Mouse (Mus musculus) heart, adult 11 months (tissue): ENCODE data around the gene Cyp4a12b.
"Not testable (repeated sequence)": the region's sequence is repeated elsewhere in the genome, so short reads cannot be mapped to it uniquely, and the experiment has no call there.

Experiments used
- DNase-seq: peaks from one replicate; pipeline ENCODE4 v3.0.0; 2022

The Cyp4a12b gene

GRCm38 (mm10) chr4:115411324-115411723, at the start of gene Cyp4a12b:
TSS of gene Cyp4a12b (plus strand) at chr4:115411624.
- not testable (repeated sequence) for DNase-seq

GRCm38 (mm10) chr4:115365624-115366023, 45.8 kb upstream of the Cyp4a12b start:
- DNase-seq = not testable (repeated sequence)

DNA sequence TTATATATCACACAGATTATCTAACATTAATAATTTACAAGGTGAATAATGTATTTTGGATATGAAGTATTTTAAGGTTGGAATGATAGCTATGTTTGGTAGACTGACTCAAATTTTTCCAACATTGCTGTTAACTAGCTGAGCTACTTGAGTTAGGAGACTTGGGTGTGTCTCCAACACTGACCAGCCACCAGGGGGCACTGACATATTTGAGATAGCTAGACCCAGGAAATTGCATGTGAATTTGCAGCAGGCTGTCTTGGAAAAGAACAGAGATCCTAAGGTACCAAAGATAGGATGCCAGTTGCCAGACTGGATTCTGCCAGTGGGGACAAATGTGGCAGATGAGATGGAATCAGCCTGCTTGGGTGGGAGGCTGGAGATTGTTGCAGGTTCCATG, 43.4 kb upstream of the Cyp4a12b start:
- peak; percentile 82 for DNase-seq

DNA sequence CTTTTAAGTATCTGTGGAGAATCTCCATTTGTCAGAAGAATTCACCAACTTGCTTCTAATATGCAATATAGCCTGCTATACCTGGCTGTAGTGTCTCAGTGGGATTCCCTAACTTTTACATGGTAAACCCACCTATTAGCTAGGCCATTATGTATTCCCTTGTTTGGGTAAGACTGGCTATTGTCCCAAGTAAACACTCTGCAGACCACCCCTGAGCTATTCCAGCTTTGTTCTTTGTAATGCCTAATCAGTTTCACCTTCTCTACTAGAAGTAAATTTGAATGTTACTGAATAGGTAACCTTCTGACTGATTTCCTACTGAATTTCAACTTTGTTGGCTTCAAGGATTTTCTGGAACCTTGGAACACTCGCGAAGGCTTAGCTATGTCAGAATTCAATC, 15.2 kb upstream of the Cyp4a12b start:
- DNase-seq = not testable (repeated sequence)

DNA sequence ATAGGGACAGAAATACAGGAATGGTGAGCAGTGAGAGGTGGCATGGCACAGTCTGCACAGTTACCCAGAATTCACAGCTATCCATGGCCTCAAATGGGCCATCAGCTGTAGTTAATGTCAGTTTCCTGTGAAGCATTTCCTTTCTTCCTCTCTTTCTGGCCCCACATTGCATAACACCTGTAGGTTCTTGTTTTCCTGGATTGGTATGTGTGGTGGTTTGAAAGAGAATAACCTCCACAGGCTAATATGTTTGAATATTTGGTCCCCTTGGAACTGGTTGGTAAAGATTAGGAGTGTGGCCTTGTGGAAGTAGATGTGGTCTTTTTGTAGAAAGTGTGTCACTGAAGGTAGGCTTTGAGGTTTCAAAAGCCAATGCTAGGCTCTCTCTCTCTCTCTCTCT, 14.5 kb upstream of the Cyp4a12b start:
- DNase-seq = not testable (repeated sequence)

DNA sequence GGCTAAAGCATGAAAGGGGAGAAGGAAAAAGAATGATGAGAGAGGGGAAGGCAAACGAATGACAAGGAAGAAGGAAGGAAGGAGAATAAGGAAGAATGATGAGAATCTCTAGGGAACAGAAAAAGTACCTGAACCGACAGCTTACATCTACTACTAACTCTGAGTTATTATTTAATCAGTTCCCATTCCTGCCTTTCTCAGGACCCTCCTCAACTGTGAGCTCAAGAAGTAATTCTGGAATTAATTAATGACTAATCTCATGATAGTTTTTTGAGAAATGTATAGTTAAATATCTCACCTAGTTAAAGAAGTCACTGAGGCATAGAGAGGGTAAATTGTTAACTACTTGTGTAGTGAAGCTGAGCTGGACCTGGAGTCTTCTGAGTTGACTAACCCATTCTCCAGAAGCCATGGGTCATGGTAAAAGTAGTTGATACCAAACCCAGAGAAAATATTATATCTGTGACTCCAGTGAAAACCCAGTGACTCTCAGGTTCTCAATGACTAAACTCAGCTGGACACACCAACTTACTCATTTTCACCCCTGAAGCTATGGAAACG, 39.2 kb downstream of the Cyp4a12b start:
- no peak for DNase-seq

GRCm38 (mm10) chr4:115452304-115452703, 40.9 kb downstream of the Cyp4a12b start, which contains the start of gene Cyp4a30b:
TSS of gene Cyp4a30b (plus strand) at chr4:115452604.
- DNase-seq = no peak

DNA sequence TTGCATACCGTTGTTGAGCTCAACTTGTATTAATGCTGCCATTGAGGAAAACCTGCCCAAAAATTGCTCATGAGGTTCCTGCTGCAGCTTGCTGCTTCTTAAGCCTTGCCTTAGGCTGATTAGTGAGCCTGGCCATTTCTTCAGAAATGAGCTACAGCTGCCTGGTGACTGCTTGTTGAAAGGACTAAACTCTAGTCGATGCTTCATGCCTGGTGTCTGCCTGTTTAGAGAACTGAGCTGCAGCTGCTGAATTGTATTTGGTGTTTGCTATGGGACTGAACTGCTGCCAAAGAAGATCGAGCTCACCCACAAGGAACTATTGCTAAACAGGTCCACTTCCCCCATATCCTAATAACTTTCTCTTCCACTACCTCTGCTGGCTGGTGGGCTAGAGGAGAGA, 62.2 kb downstream of the Cyp4a12b start:
- DNase-seq = not testable (repeated sequence)

DNA sequence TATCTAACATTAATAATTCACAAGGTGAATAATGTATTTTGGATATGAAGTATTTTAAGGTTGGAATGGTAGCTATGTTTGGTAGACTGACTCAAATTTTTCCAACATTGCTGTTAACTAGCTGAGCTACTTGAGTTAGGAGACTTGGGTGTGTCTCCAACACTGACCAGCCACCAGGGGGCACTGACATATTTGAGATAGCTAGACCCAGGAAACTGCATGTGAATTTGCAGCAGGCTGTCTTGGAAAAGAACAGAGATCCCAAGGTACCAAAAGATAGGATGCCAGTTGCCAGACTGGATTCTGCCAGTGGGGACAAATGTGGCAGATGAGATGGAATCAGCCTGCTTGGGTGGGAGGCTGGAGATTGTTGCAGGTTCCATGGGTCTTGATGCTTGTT, 64.6 kb downstream of the Cyp4a12b start:
- DNase-seq = peak; percentile 92

DNA sequence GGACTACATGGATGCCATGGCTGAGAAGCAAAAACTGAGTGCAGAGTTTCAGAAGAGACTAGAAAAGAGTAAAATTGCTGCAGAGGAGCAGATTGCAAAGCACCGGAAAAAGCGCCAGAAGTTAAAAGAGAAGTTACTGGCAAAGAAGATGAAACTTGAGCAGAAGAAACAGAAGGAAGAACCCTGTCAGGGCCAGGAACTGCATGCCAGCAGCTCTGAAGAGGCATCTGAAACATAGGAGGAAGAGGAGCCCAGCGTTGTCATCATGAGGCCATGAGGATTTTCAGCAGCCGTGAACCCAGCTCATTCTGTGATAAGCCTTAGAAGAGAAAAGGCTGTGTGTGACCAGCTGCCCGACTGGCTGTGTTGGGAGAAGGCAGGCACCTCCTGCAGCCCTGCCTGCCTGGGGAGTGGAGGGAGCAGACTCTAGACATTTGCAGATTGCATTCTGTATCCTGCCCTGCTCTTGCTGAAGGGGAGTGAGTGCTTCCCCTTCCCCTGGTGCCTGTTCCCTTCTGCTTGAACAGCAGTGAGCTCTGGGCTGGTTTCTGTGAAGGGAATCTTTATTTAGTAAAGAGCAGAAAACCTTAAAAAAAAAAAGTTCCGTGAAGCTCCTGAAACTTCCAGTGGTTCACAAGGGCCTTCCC, 69.7 kb downstream of the Cyp4a12b start:
- DNase-seq = peak; percentile 85
